Comparison of ENCODE assay signal across 19 mouse cellular contexts in the genomic region with DNA sequence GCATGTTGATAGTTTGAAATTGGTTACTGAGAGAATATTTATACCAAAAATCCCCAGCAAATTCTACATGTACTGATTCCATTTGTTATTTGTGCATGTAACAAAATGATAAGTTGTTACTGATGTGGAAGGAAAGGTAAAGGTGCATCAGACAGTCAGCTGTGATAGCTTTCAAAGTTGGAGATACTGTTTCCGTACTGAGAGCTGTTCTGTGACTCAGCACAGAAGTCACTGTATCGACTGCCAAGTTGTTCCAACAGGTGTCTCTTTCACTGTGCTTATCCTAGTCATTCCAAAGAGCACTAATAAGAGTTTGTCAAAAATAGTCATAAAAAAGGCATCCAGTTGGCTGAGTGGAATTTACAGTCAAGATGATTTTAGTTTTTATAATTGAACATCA.
DNase-seq lines count a peak whose midpoint lies in the region; ATAC-seq and TF ChIP-seq lines count a peak whose summit lies in the region.
"Had no signal": no experiment of that assay in that cellular context is flagged by ENCODE, and none has a peak within 500 bp of the region (broad histone marks: within the 10 kb centered on the region; RNA-seq: fewer than 3 reads in every experiment).

No protein-coding gene starts in this region.

- H3K9ac ChIP-seq in forebrain, embryonic 14.5 days (ENCODE audit: low read length): no peak overlapping the region
- H3K9ac ChIP-seq in forebrain, embryonic 15.5 days (replicated peaks): no peak overlapping the region
- no peak overlapping the region for H3K9ac ChIP-seq in limb, embryonic 14.5 days (ENCODE audit: low read depth, low read length, severe bottlenecking)
- no peak overlapping the region for H3K9ac ChIP-seq in CH12.LX (ENCODE audit: insufficient read depth, low read depth)
- H3K9ac ChIP-seq: embryonic facial prominence, embryonic 13.5 days; forebrain, embryonic 12.5 days; hindbrain, embryonic 13.5 days had no signal

- no peak overlapping the region for H3K4me3 ChIP-seq in forebrain, embryonic 14.5 days (ENCODE audit: low read depth, low read length)
- no peak overlapping the region for H3K4me3 ChIP-seq in forebrain, embryonic 15.5 days
- H3K4me3 ChIP-seq in limb, embryonic 14.5 days (replicated peaks; ENCODE audit: low read length): no peak overlapping the region
- no peak overlapping the region for H3K4me3 ChIP-seq in limb, embryonic 10.5 days
- no peak overlapping the region for H3K4me3 ChIP-seq in CH12.LX (replicated peaks in 1 of 3; ENCODE audit: low read depth in 2 of 3, low read length in 2 of 3, poor library complexity in 1 of 3)
- H3K4me3 ChIP-seq in myocyte: no peak overlapping the region
- H3K4me3 ChIP-seq in thymus, adult 2 months (ENCODE audit: control insufficient read depth, insufficient read depth, low read length): no peak overlapping the region
- H3K4me3 ChIP-seq: embryonic facial prominence, embryonic 13.5 days; forebrain, embryonic 12.5 days; heart, embryonic 10.5 days; hindbrain, embryonic 13.5 days had no signal

- H3K36me3 ChIP-seq in forebrain, embryonic 14.5 days (ENCODE audit: control insufficient read depth, insufficient read depth, low read length): no peaks in the 10 kb centered on the region
- no peaks in the 10 kb centered on the region for H3K36me3 ChIP-seq in forebrain, embryonic 15.5 days
- 0 out of 2 replicates have a peak, but pooled peaks cover 9% of the 10 kb centered on the region for H3K36me3 ChIP-seq in limb, embryonic 14.5 days (ENCODE audit: control insufficient read depth, insufficient read depth, low read length)
- peaks cover 14% of the 10 kb centered on the region for H3K36me3 ChIP-seq in limb, embryonic 10.5 days
- H3K36me3 ChIP-seq in CH12.LX (replicated peaks in 1 of 2; ENCODE audit: control insufficient read depth in 1 of 2, insufficient read depth in 1 of 2, low read length in 1 of 2) (no peaks in the 10 kb centered on the region), myocyte (ENCODE audit: control insufficient read depth, insufficient read depth) (no peaks in the 10 kb centered on the region)
- no peaks in the 10 kb centered on the region for H3K36me3 ChIP-seq in thymus, adult 2 months (ENCODE audit: control insufficient read depth, insufficient read depth, low read length)
- H3K36me3 ChIP-seq: forebrain, embryonic 12.5 days; heart, embryonic 10.5 days; hindbrain, embryonic 13.5 days had no signal

- dilution Hi-C loops in CH12.LX (cut with MboI; ENCODE audit: extremely low pct_ligation_motif_present, extremely low pct_unique_long_range_greater_than_20kb, low sequenced_read_pairs): no loop called here

- H3K4me1 ChIP-seq in forebrain, embryonic 14.5 days (ENCODE audit: control insufficient read depth, insufficient read depth, low read length): no peaks in the 10 kb centered on the region
- H3K4me1 ChIP-seq in forebrain, embryonic 15.5 days: no peaks in the 10 kb centered on the region
- H3K4me1 ChIP-seq in limb, embryonic 14.5 days (ENCODE audit: control insufficient read depth, insufficient read depth, low read length): no peaks in the 10 kb centered on the region
- no peaks in the 10 kb centered on the region for H3K4me1 ChIP-seq in limb, embryonic 10.5 days
- peaks cover 5 to 48% of the 10 kb centered on the region in 2 experiments; a peak in 3 of 4 replicates for H3K4me1 ChIP-seq in CH12.LX (ENCODE audit: control insufficient read depth in 1 of 2, insufficient read depth in 2 of 2)
- H3K4me1 ChIP-seq in thymus, adult 2 months (replicated peaks; ENCODE audit: control insufficient read depth, insufficient read depth, low read length): no peaks in the 10 kb centered on the region
- H3K4me1 ChIP-seq: embryonic facial prominence, embryonic 13.5 days; forebrain, embryonic 12.5 days; heart, embryonic 10.5 days; hindbrain, embryonic 13.5 days had no signal

- H3K27me3 ChIP-seq in forebrain, embryonic 14.5 days (replicated peaks; ENCODE audit: control insufficient read depth, insufficient read depth, low read length): no peaks in the 10 kb centered on the region
- H3K27me3 ChIP-seq in forebrain, embryonic 15.5 days: no peaks in the 10 kb centered on the region
- no peaks in the 10 kb centered on the region for H3K27me3 ChIP-seq in limb, embryonic 14.5 days (ENCODE audit: control insufficient read depth, insufficient read depth, low read length)
- H3K27me3 ChIP-seq in limb, embryonic 10.5 days (ENCODE audit: low read depth, poor library complexity, severe bottlenecking): no peaks in the 10 kb centered on the region
- H3K27me3 ChIP-seq in CH12.LX (replicated peaks) (no peaks in the 10 kb centered on the region), myocyte (ENCODE audit: control insufficient read depth, insufficient read depth, insufficient read length) (no peaks in the 10 kb centered on the region)
- no peaks in the 10 kb centered on the region for H3K27me3 ChIP-seq in thymus, adult 2 months (ENCODE audit: control insufficient read depth, insufficient read depth, low read length)
- H3K27me3 ChIP-seq: embryonic facial prominence, embryonic 13.5 days; forebrain, embryonic 12.5 days; hindbrain, embryonic 13.5 days had no signal

- H3K79me2 ChIP-seq in CH12.LX (replicated peaks; ENCODE audit: control insufficient read depth, extremely low read depth, insufficient read depth, poor library complexity, severe bottlenecking) (no peaks in the 10 kb centered on the region; the same call in 1 of the 2 replicates), myocyte (ENCODE audit: control insufficient read depth, insufficient read depth) (peaks cover 28% of the 10 kb centered on the region)

- no peak overlapping the region for H3K4me2 ChIP-seq in forebrain, embryonic 14.5 days (ENCODE audit: low read length)
- no peak overlapping the region for H3K4me2 ChIP-seq in forebrain, embryonic 15.5 days (replicated peaks)
- H3K4me2 ChIP-seq in limb, embryonic 14.5 days (replicated peaks; ENCODE audit: low read depth, low read length, severe bottlenecking): no peak overlapping the region
- no peak overlapping the region for H3K4me2 ChIP-seq in CH12.LX (ENCODE audit: insufficient read depth, low read depth, poor library complexity, severe bottlenecking)
- no peak overlapping the region for H3K4me2 ChIP-seq in myocyte (ENCODE audit: low read depth)
- H3K4me2 ChIP-seq: embryonic facial prominence, embryonic 13.5 days; forebrain, embryonic 12.5 days; hindbrain, embryonic 13.5 days had no signal

- H3ac ChIP-seq in myocyte (ENCODE audit: control insufficient read depth, insufficient read length): no peak overlapping the region

- H3K9me3 ChIP-seq in forebrain, embryonic 14.5 days (replicated peaks; ENCODE audit: control insufficient read depth, low read length): no peaks in the 10 kb centered on the region
- no peaks in the 10 kb centered on the region for H3K9me3 ChIP-seq in forebrain, embryonic 15.5 days
- no peaks in the 10 kb centered on the region for H3K9me3 ChIP-seq in limb, embryonic 14.5 days (ENCODE audit: control insufficient read depth, low read length)
- H3K9me3 ChIP-seq in limb, embryonic 10.5 days (replicated peaks): no peaks in the 10 kb centered on the region
- H3K9me3 ChIP-seq in CH12.LX (replicated peaks; ENCODE audit: low read length): no peaks in the 10 kb centered on the region
- H3K9me3 ChIP-seq: embryonic facial prominence, embryonic 13.5 days; forebrain, embryonic 12.5 days; heart, embryonic 10.5 days; hindbrain, embryonic 13.5 days had no signal

- peak; percentile 23 for DNase-seq in forebrain, embryonic 14.5 days (ENCODE audit: low spot score)
- peak; percentile 8 for DNase-seq in limb, embryonic 14.5 days (ENCODE audit: low spot score)
- no peak for DNase-seq in limb, embryonic 10.5 days (ENCODE audit: low spot score)
- peak; percentile 19 for DNase-seq in CH12.LX (ENCODE audit: extremely low read depth)
- no peak for DNase-seq in adrenal gland, postnatal 4 days (ENCODE audit: low spot score in 2 of 2)
- DNase-seq in thymus, adult 2 months: no peak
- DNase-seq: adrenal gland, adult 8-10 months; adrenal gland, postnatal 36 days; cerebellum, adult 9-11 months; cerebellum, postnatal 36 days; heart, adult 18-20 months; heart, postnatal 10 days; heart, postnatal 4 days had no signal

- TF ChIP-seq CTCF in CH12.LX (conservative IDR thresholded peaks at IDR 0.05 in 1 of 2, IDR thresholded peaks at IDR 0.05 in 1 of 2; ENCODE audit: low read depth in 2 of 2, low read length in 2 of 2): no peak
- TF ChIP-seq CTCF in thymus, adult 2 months (IDR thresholded peaks at IDR 0.05; ENCODE audit: borderline replicate concordance, control insufficient read depth, extremely low read depth, insufficient read depth, low read length, poor library complexity): no peak

- in situ Hi-C loops in CH12.LX (cut with MboI; ENCODE audit: low pct_ligation_motif_present, low pct_unique_long_range_greater_than_20kb, low sequenced_read_pairs): no loop called here

- H3K27ac ChIP-seq in forebrain, embryonic 14.5 days (ENCODE audit: low read depth, low read length): no peak overlapping the region
- no peak overlapping the region for H3K27ac ChIP-seq in forebrain, embryonic 15.5 days (replicated peaks)
- no peak overlapping the region for H3K27ac ChIP-seq in limb, embryonic 14.5 days (replicated peaks; ENCODE audit: low read depth, low read length)
- no peak overlapping the region for H3K27ac ChIP-seq in limb, embryonic 10.5 days
- no peak overlapping the region for H3K27ac ChIP-seq in CH12.LX (ENCODE audit: insufficient read depth, low read depth)
- H3K27ac ChIP-seq in thymus, adult 2 months (ENCODE audit: control insufficient read depth, insufficient read depth, low read length): no peak overlapping the region
- H3K27ac ChIP-seq: embryonic facial prominence, embryonic 13.5 days; forebrain, embryonic 12.5 days; heart, embryonic 10.5 days; hindbrain, embryonic 13.5 days had no signal

- no peak for ATAC-seq in forebrain, embryonic 14.5 days
- no peak for ATAC-seq in forebrain, embryonic 15.5 days (replicated peaks)
- no peak for ATAC-seq in limb, embryonic 14.5 days (ENCODE audit: low FRiP score, low read depth)

- peak; percentile 59; the same call in 1 of the 2 replicates for TF ChIP-seq EP300 in CH12.LX (IDR thresholded peaks at IDR 0.05; ENCODE audit: low read length)

- no peak for TF ChIP-seq RAD21 in CH12.LX (IDR thresholded peaks at IDR 0.05; ENCODE audit: low read depth, low read length)

- 73% methylated on average over 2 of the region's 2 CpGs for WGBS in forebrain, embryonic 14.5 days
- WGBS in forebrain, embryonic 15.5 days: 59% methylated on average over 2 of the region's 2 CpGs
- WGBS in limb, embryonic 14.5 days: 74% methylated on average over 2 of the region's 2 CpGs
- 84% methylated on average over 2 of the region's 2 CpGs for WGBS in limb, embryonic 10.5 days
- 85% methylated on average over 2 of the region's 2 CpGs for WGBS in thymus, adult 2 months

- no peak for TF ChIP-seq POLR2A in limb, embryonic 14.5 days (IDR thresholded peaks at IDR 0.05; ENCODE audit: borderline replicate concordance, extremely low read depth, insufficient read depth, insufficient read length)
- TF ChIP-seq POLR2A in CH12.LX (IDR thresholded peaks at IDR 0.05; ENCODE audit: low read depth, low read length) (no peak), myocyte (IDR thresholded peaks at IDR 0.05; ENCODE audit: insufficient read length, low read depth) (no peak)
- TF ChIP-seq POLR2A in thymus, adult 2 months (IDR thresholded peaks at IDR 0.05; ENCODE audit: control insufficient read depth, extremely low read depth, insufficient read depth, low read length, poor library complexity): no peak

TF ChIP-seq in myocyte, 11 proteins besides CTCF, POLR2A, EP300 and RAD21 (continues in another document):
- no peak for TF ChIP-seq USF1 (IDR thresholded peaks at IDR 0.05; ENCODE audit: low read depth)

Comparison
In these comparisons a context has a peak if more than half of its experiments do, and no peak if none do; other contexts are left out.
1. DNase-seq: peak in forebrain, embryonic 14.5 days (single experiment), limb, embryonic 14.5 days (single experiment) and CH12.LX (single experiment); none in limb, embryonic 10.5 days (single experiment), adrenal gland, postnatal 4 days (0 of 2) and thymus, adult 2 months (single experiment).